ENCODE assay signal across 7 mouse cellular contexts in the genomic region with DNA sequence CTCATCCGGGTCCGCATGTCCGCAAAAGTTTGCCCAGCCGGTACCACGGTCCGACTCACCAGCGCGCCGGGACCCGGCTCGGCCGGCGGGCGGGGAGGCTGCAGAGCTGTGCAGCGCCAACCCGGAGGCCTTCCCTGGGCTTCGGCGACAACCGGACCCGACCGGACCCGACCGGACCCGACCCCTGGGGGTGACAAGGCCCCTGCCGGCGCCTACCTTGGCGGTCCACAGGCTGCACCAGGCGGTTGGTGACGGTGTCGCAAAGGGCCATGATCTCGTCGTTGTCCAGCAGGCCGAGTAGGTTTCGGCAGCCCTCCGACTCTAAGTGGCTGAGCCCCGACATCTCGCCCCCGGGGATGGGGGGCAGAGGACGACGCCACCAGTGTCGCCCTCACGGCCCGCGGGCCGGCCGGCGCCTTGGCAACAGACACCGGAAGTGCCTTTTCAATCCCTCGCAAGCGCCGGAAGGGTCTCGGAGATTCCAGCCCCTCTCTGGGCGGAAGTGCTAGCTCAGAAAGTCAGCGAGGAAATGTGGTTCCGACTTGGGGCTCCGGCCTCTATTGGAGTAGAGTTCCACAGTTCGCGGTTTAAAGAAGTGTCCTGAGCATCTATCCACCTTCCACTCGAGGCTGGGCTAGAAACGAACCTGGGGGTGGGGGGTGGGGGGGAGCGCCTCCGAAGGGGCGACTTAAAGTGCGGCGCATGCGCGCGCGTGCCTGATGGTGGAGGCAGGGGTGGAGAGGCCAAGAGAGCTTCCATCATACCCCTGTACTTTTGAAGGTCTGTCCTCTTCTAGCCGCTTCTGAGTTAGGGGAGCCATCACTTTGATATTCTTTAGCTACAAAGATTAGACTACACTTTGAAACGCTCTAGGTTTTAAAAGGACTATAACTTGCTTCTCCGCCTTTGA. TPM values are rescaled to one million over a fixed set of nuclear protein-coding genes. Genes with fewer than 3 reads are reported as not detected.
DNase-seq lines count a peak whose midpoint lies in the region; ATAC-seq and TF ChIP-seq lines count a peak whose summit lies in the region.

A gene (minus strand): TSS at position 641 of the 910 bp plus-strand sequence.

- peaks cover 5% of the 10 kb centered on the region for H3K36me3 ChIP-seq in embryonic facial prominence, embryonic 12.5 days
- peaks cover 2% of the 10 kb centered on the region for H3K36me3 ChIP-seq in kidney, adult 2 months (ENCODE audit: control insufficient read depth, insufficient read depth, low read length)
- peaks cover 15% of the 10 kb centered on the region for H3K36me3 ChIP-seq in limb, embryonic 12.5 days
- peaks cover 7% of the 10 kb centered on the region; the same call in 1 of the 2 replicates for H3K36me3 ChIP-seq in midbrain, embryonic 15.5 days (replicated peaks)
- no peaks in the 10 kb centered on the region for H3K36me3 ChIP-seq in spleen, adult 2 months (ENCODE audit: control insufficient read depth, insufficient read depth, low read length)

- H3K27ac ChIP-seq in embryonic facial prominence, embryonic 12.5 days = peak within 1 kb of the TSS; percentile 80
- H3K27ac ChIP-seq in kidney, adult 2 months (ENCODE audit: insufficient read depth, low read depth, low read length) = peak within 1 kb of the TSS; percentile 81
- H3K27ac ChIP-seq in limb, embryonic 12.5 days = peak within 1 kb of the TSS; percentile 90
- peak within 1 kb of the TSS; percentile 90 for H3K27ac ChIP-seq in midbrain, embryonic 15.5 days
- H3K27ac ChIP-seq in spleen, adult 2 months (ENCODE audit: insufficient read depth, low read length) = peak within 1 kb of the TSS; percentile 78

- no peaks in the 10 kb centered on the region for H3K27me3 ChIP-seq in embryonic facial prominence, embryonic 12.5 days
- no peaks in the 10 kb centered on the region for H3K27me3 ChIP-seq in kidney, adult 2 months (replicated peaks; ENCODE audit: control insufficient read depth, insufficient read depth, low read length)
- no peaks in the 10 kb centered on the region; the same call in 1 of the 2 replicates for H3K27me3 ChIP-seq in limb, embryonic 12.5 days
- peaks cover 3% of the 10 kb centered on the region; the same call in 1 of the 2 replicates for H3K27me3 ChIP-seq in midbrain, embryonic 15.5 days (replicated peaks)
- no peaks in the 10 kb centered on the region for H3K27me3 ChIP-seq in spleen, adult 2 months (ENCODE audit: control insufficient read depth, insufficient read depth, low read length)

- peak; percentile 26 for TF ChIP-seq POLR2A in kidney, adult 2 months (IDR thresholded peaks at IDR 0.05; ENCODE audit: low read depth, low read length)
- TF ChIP-seq POLR2A in spleen, adult 2 months (IDR thresholded peaks at IDR 0.05; ENCODE audit: low read depth, low read length) = peak; percentile 73

- peak; percentile 86 for DNase-seq in adrenal gland, postnatal 25 days
- DNase-seq in heart, adult 18-20 months = peak; percentile 90 to 92
- peak; percentile 92 for DNase-seq in kidney, adult 2 months
- DNase-seq in spleen, adult 2 months (ENCODE audit: low read depth in 1 of 2, low spot score in 2 of 2) = peak; percentile 74 to 82

- no peak for TF ChIP-seq CTCF in kidney, adult 2 months (conservative IDR thresholded peaks at IDR 0.05; ENCODE audit: insufficient read depth, insufficient read length, low read depth, low read length)
- no peak for TF ChIP-seq CTCF in spleen, adult 2 months (IDR thresholded peaks at IDR 0.05; ENCODE audit: extremely low read depth, insufficient read depth, insufficient read length, insufficient replicate concordance)

- H3K4me1 ChIP-seq in embryonic facial prominence, embryonic 12.5 days = peaks cover 3% of the 10 kb centered on the region; the same call in 1 of the 2 replicates
- H3K4me1 ChIP-seq in kidney, adult 2 months (ENCODE audit: control insufficient read depth, insufficient read depth, low read length) = no peaks in the 10 kb centered on the region
- peaks cover 6% of the 10 kb centered on the region for H3K4me1 ChIP-seq in limb, embryonic 12.5 days (replicated peaks)
- H3K4me1 ChIP-seq in midbrain, embryonic 15.5 days = peaks cover 12% of the 10 kb centered on the region
- H3K4me1 ChIP-seq in spleen, adult 2 months (ENCODE audit: control insufficient read depth, insufficient read depth, insufficient read length) = no peaks in the 10 kb centered on the region; the same call in 1 of the 2 replicates

- 2% methylated on average over 72 of the region's 72 CpGs for WGBS in embryonic facial prominence, embryonic 12.5 days
- 3% methylated on average over 72 of the region's 72 CpGs for WGBS in kidney, adult 2 months
- 2% methylated on average over 72 of the region's 72 CpGs for WGBS in limb, embryonic 12.5 days
- WGBS in midbrain, embryonic 15.5 days = 2% methylated on average over 72 of the region's 72 CpGs
- WGBS in spleen, adult 2 months = 2% methylated on average over 72 of the region's 72 CpGs

- ATAC-seq in embryonic facial prominence, embryonic 12.5 days (ENCODE audit: insufficient number of reproducible peaks, insufficient read depth, low FRiP score, low TSS enrichment) = peak; percentile 90
- peak; percentile 94 for ATAC-seq in limb, embryonic 12.5 days (ENCODE audit: insufficient number of reproducible peaks, insufficient read depth, low FRiP score, low TSS enrichment, low read depth)
- ATAC-seq in midbrain, embryonic 15.5 days (replicated peaks) = peak; percentile 97

- peak within 1 kb of the TSS; percentile 86 for H3K9ac ChIP-seq in embryonic facial prominence, embryonic 12.5 days
- H3K9ac ChIP-seq in limb, embryonic 12.5 days (replicated peaks) = peak within 1 kb of the TSS; percentile 86
- peak within 1 kb of the TSS; percentile 72 for H3K9ac ChIP-seq in midbrain, embryonic 15.5 days

- H3K9me3 ChIP-seq in embryonic facial prominence, embryonic 12.5 days = no peaks in the 10 kb centered on the region
- H3K9me3 ChIP-seq in limb, embryonic 12.5 days = no peaks in the 10 kb centered on the region
- no peaks in the 10 kb centered on the region for H3K9me3 ChIP-seq in midbrain, embryonic 15.5 days

- H3K4me2 ChIP-seq in embryonic facial prominence, embryonic 12.5 days (replicated peaks) = peak within 1 kb of the TSS; percentile 57
- peak within 1 kb of the TSS; percentile 62 for H3K4me2 ChIP-seq in limb, embryonic 12.5 days
- H3K4me2 ChIP-seq in midbrain, embryonic 15.5 days = peak within 1 kb of the TSS; percentile 51

- H3K4me3 ChIP-seq in embryonic facial prominence, embryonic 12.5 days = peak within 1 kb of the TSS; percentile 91
- peak within 1 kb of the TSS; percentile 87 for H3K4me3 ChIP-seq in kidney, adult 2 months (ENCODE audit: insufficient read depth, low read depth, low read length)
- peak within 1 kb of the TSS; percentile 90 for H3K4me3 ChIP-seq in limb, embryonic 12.5 days (replicated peaks)
- H3K4me3 ChIP-seq in midbrain, embryonic 15.5 days = peak within 1 kb of the TSS; percentile 93
- peak within 1 kb of the TSS; percentile 75 for H3K4me3 ChIP-seq in spleen, adult 2 months (ENCODE audit: extremely low read depth, insufficient read depth, insufficient read length)

RNA-seq across cellular contexts. Expression of the gene that starts here (rescaled TPM):
- 29.5 and 36.7 TPM in 2 replicates for total RNA-seq in adrenal gland, postnatal 25 days (2021)
- polyA plus RNA-seq in embryonic facial prominence, embryonic 12.5 days (2016; fragmentation: Nextera tagmentation; extraction: Ambion mirVana) = 27.7 and 28.9 TPM in 2 replicates
- total RNA-seq in heart, adult 18-20 months (2021) = 10 to 100 TPM; 22.8 to 25.3 TPM
- polyA plus RNA-seq in kidney, adult 2 months (2012; rRNA removed) = 3.6 and 5.3 TPM in 2 replicates
- 30.1 and 33.7 TPM in 2 replicates for polyA plus RNA-seq in limb, embryonic 12.5 days (2016; fragmentation: Nextera tagmentation; extraction: Ambion mirVana)
- polyA plus RNA-seq in midbrain, embryonic 15.5 days (2015; fragmentation: Nextera tagmentation; extraction: Ambion mirVana) = 16.5 and 17.8 TPM in 2 replicates
- polyA plus RNA-seq in spleen, adult 2 months (2012; rRNA removed) = 2.5 and 2.9 TPM in 2 replicates

Comparison
In these comparisons a context has a peak if more than half of its experiments do, and no peak if none do; other contexts are left out.
1. Peak in every context shown above with its lines: DNase-seq, ATAC-seq, H3K4me3 ChIP-seq and H3K27ac ChIP-seq.